Comparison of ENCODE assay signal across 22 mouse cellular contexts in the genomic region with DNA sequence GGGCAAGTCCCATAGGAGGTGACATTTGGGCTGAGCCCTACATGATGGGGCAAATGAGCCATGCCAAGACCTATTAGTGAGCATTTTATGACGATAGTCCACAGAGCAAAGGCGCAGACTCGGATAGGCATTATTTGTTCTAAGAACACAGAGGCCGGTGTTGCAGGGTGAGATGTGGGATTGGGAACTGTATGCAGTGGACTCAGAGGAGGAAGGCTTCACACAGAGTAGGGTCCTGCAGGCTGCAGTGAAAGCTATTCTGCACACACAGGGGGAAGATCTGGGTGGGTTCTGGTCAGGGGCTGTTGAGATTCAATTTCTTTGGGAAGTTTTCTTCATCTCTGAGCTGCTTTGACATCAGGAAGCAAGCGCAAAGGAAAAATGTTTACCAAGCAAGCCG.
"Had no signal": no experiment of that assay in that cellular context is flagged by ENCODE, and none has a peak within 500 bp of the region (broad histone marks: within the 10 kb centered on the region; RNA-seq: fewer than 3 reads in every experiment).

No protein-coding gene starts in this region.

- H3K27ac ChIP-seq: kidney, embryonic 15.5 days; left cerebral cortex, adult 2 months; limb, embryonic 12.5 days; limb, embryonic 15.5 days; liver, embryonic 14.5 days; macrophage; midbrain, embryonic 10.5 days; stomach, embryonic 15.5 days had no signal

- H3K4me2 ChIP-seq: kidney, embryonic 15.5 days; limb, embryonic 12.5 days; limb, embryonic 15.5 days; liver, embryonic 11.5 days; lung, embryonic 14.5 days; stomach, embryonic 15.5 days had no signal

- H3K9me3 ChIP-seq: kidney, embryonic 15.5 days; limb, embryonic 12.5 days; limb, embryonic 15.5 days; midbrain, embryonic 10.5 days; stomach, embryonic 15.5 days had no signal

- H3K36me3 ChIP-seq: kidney, embryonic 15.5 days; limb, embryonic 12.5 days; limb, embryonic 15.5 days; midbrain, embryonic 10.5 days; stomach, embryonic 15.5 days had no signal

- ATAC-seq: liver, postnatal 0 days; lung, postnatal 0 days had no signal

- DNase-seq: kidney, adult 8-10 months; kidney, postnatal 10 days; kidney, postnatal 36 days; layer of hippocampus, postnatal 36 days; left cerebral cortex, postnatal 4 days; liver, postnatal 0 days; lung, embryonic 14.5 days; midbrain, embryonic 14.5 days; right cerebral cortex, postnatal 25 days; spleen, adult 18-20 months; thymus, adult 18-20 months; thymus, postnatal 36 days had no signal

- H3K9ac ChIP-seq: kidney, embryonic 15.5 days; limb, embryonic 12.5 days; limb, embryonic 15.5 days; liver, embryonic 14.5 days; liver, postnatal 0 days; lung, embryonic 14.5 days; stomach, embryonic 15.5 days had no signal

- H3K4me1 ChIP-seq: limb, embryonic 15.5 days; stomach, embryonic 15.5 days had no signal

- H3K4me3 ChIP-seq: kidney, embryonic 15.5 days; left cerebral cortex, adult 2 months; limb, embryonic 12.5 days; limb, embryonic 15.5 days; midbrain, embryonic 10.5 days; stomach, embryonic 15.5 days had no signal

- H3K27me3 ChIP-seq: limb, embryonic 12.5 days; stomach, embryonic 15.5 days had no signal
